Mouse (Mus musculus) stomach, postnatal 0 days (tissue): ENCODE results near the gene Mstn.

ENCODE experiments used
- CTCF ChIP-seq: IDR thresholded peaks from 2 replicates; pipeline ENCODE4 v1.5.1; 2016; ENCODE audit warnings: antibody characterized with exemption, low read depth, mild to moderate bottlenecking, moderate library complexity
- EP300 ChIP-seq: optimal IDR thresholded peaks from 2 replicates; pipeline ENCODE3; 2016; ENCODE audit warnings: antibody characterized with exemption

GRCm38 (mm10) chr1:53032550-53032949 is 28.9 kb upstream of the Mstn start:
- peak; percentile 65 for TF ChIP-seq CTCF
- TF ChIP-seq EP300 = no peak
